Mouse (Mus musculus) limb, embryonic 14.5 days (tissue): ENCODE data around the gene Gm10837. TPM values are rescaled to one million over a fixed set of nuclear protein-coding genes. Genes with fewer than 3 reads are reported as not detected.

Source experiments
- ATAC-seq: fragments of 200-750 bp; cut with Nextera tagmentation; 2 replicates; pipeline ENCODE4 v1.8.0; 2017; ENCODE audit warnings: low read depth, moderate number of reproducible peaks, moderate TSS enrichment; ENCODE audit not compliant: low FRiP score
- DNase-seq: peaks from one replicate; pipeline ENCODE4 v3.0.0-alpha.2; 2015; ENCODE audit warnings: low spot score
- H3K27ac ChIP-seq: fragments of 300-500 bp; sonication (generic); replicated peaks from 2 replicates; pipeline ENCODE4 v1.5.1; 2014; ENCODE audit warnings: low read depth, mild to moderate bottlenecking, low read length, moderate library complexity, mixed read lengths
- H3K27me3 ChIP-seq: fragments of 300-500 bp; sonication (generic); 2 replicates; pipeline ENCODE4 v1.6.1; 2014; ENCODE audit warnings: low read length, mixed read lengths; ENCODE audit not compliant: control insufficient read depth, insufficient read depth
- H3K36me3 ChIP-seq: fragments of 300-500 bp; sonication (generic); 2 replicates; pipeline ENCODE4 v1.6.1; 2014; ENCODE audit warnings: mild to moderate bottlenecking, low read length, moderate library complexity, mixed read lengths; ENCODE audit not compliant: control insufficient read depth, insufficient read depth
- H3K4me1 ChIP-seq: fragments of 300-500 bp; sonication (generic); 2 replicates; pipeline ENCODE4 v1.6.1; 2014; ENCODE audit warnings: antibody characterized with exemption, low read length, mixed read lengths; ENCODE audit not compliant: control insufficient read depth, insufficient read depth
- H3K4me2 ChIP-seq: fragments of 300-500 bp; sonication (generic); replicated peaks from 2 replicates; pipeline ENCODE4 v1.6.1; 2014; ENCODE audit warnings: low read depth, mild to moderate bottlenecking, low read length, moderate library complexity; ENCODE audit not compliant: severe bottlenecking
- H3K4me3 ChIP-seq: fragments of 300-500 bp; sonication (generic); replicated peaks from 2 replicates; pipeline ENCODE4 v1.5.1; 2014; ENCODE audit warnings: low read length
- H3K9ac ChIP-seq: fragments of 300-500 bp; sonication (generic); 2 replicates; pipeline ENCODE4 v1.6.1; 2014; ENCODE audit warnings: mild to moderate bottlenecking, low read depth, low read length, moderate library complexity; ENCODE audit not compliant: severe bottlenecking
- H3K9me3 ChIP-seq: fragments of 300-500 bp; sonication (generic); 2 replicates; pipeline ENCODE4 v1.6.1; 2016; ENCODE audit warnings: low read length; ENCODE audit not compliant: control insufficient read depth
- POLR2A ChIP-seq: fragments of 200-500 bp; IDR thresholded peaks from 2 replicates; pipeline ENCODE4 v1.8.0; 2012; ENCODE audit warnings: inconsistent platforms, mild to moderate bottlenecking, moderate library complexity, borderline replicate concordance; ENCODE audit not compliant: insufficient read depth, insufficient read length; ENCODE audit errors: extremely low read depth
- WGBS: fragments of 180-500 bp; shearing (Covaris S2); extraction: QIAGEN DNeasy Blood & Tissue Kit; methylation state at CpG from one replicate; pipeline ENCODE4 v1.1.7; 2014; 5-methylcytosine and 5-hydroxymethylcytosine counted together
- polyA plus RNA-seq, 2 experiments: library from polyadenylated mRNA; depleted of rRNA in 1 of 2; stranded (reverse) in 1 of 2; unstranded in 1 of 2; fragments of >200 nt; fragmentation: Nextera tagmentation in 1 of 2; extraction: Ambion mirVana in 1 of 2; gene quantifications; 2 replicates each; pipeline versions ENCODE4 v1.2.1 to v1.2.3; 2012 to 2014

The Gm10837 gene
- polyA plus RNA-seq, 2 experiments = 0.12 TPM; not detected in 1

DNA sequence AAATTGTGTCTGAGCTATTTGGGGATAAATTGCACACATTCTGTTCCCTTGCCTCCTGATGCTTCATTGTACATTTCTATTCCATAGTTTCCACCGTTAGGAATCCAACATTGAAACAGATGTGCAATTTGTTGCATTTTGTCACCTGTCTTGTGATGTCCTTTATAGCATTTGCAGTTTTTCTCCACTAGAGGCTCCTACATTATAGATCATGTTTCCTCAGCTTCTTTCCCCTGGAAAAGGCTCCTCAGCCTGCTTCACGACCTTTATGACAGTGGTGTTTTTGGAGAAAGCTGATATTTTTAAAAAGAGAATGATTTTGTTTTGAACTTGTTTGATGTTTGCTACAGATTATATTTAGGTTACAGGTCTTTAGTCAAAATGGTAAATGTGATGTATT is 18.7 kb downstream of the Gm10837 start:
- no peak for ATAC-seq
- no peaks in the 10 kb centered on the region for H3K9me3 ChIP-seq
- no peak overlapping the region for H3K9ac ChIP-seq
- no peak overlapping the region for H3K27ac ChIP-seq
- H3K36me3 ChIP-seq = no peaks in the 10 kb centered on the region
- H3K4me2 ChIP-seq = no peak overlapping the region
- 8% methylated on average over 2 of the region's 2 CpGs for WGBS
- TF ChIP-seq POLR2A = no peak
- no peaks in the 10 kb centered on the region for H3K27me3 ChIP-seq
- DNase-seq = no peak
- no peaks in the 10 kb centered on the region for H3K4me1 ChIP-seq
- no peak overlapping the region for H3K4me3 ChIP-seq

DNA sequence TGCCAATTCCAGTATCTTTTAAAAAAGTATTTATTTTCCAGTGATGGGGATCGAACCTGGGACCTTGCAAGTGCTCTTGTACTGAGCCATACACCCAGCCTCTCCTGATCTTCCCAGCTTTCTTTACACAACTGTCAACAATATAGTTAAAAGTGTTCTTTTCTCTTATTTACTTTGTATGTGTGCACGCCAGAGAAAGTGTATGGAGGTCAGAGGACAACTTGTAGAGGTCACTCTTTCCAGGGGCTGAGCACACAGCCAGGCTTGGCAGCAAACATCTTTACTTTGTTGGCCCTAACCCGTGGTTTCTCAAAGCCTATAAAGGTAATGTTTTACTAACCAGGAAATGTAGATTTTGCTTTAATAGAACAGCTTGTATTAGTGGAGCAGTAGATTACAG is 21.1 kb downstream of the Gm10837 start:
- DNase-seq (no peak), ATAC-seq (no peak)
- no peak for TF ChIP-seq POLR2A
- no peaks in the 10 kb centered on the region for H3K9me3 ChIP-seq
- H3K27ac ChIP-seq = no peak overlapping the region
- 62% methylated on average over 3 of the region's 3 CpGs for WGBS
- H3K4me2 ChIP-seq = no peak overlapping the region
- no peak overlapping the region for H3K9ac ChIP-seq
- no peaks in the 10 kb centered on the region for H3K27me3 ChIP-seq
- no peak overlapping the region for H3K4me3 ChIP-seq
- H3K36me3 ChIP-seq = no peaks in the 10 kb centered on the region
- H3K4me1 ChIP-seq = no peaks in the 10 kb centered on the region

DNA sequence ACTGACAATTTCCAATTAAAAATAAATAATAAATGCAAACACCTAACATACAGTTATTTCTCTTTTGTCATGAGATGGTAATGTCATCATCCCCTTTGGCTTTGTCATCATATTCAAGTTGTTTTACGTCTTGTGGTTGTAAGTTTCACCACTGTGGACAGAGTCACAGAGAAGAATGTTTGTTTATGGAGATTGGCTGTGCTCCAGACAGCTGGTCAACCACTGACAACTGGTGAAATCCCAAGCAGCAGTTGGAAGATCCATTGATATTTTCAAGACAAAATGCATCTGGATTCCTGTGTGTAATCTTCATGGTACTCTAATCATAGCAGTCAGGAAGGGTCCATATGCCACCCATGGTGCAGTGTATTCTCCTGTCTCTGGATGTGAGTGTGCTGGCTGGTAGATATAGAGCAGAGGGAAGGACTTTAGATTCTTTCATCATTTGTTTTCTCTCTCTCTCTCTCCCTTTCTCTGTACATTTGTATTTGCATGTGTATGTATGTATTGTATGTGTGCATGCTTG is 23.2 kb downstream of the Gm10837 start:
- H3K27me3 ChIP-seq = no peaks in the 10 kb centered on the region
- no peaks in the 10 kb centered on the region for H3K4me1 ChIP-seq
- no peaks in the 10 kb centered on the region for H3K9me3 ChIP-seq
- DNase-seq = no peak
- H3K36me3 ChIP-seq = no peaks in the 10 kb centered on the region
- H3K4me3 ChIP-seq = no peak overlapping the region
- WGBS = 51% methylated on average over 1 of the region's 1 CpGs
- no peak overlapping the region for H3K4me2 ChIP-seq
- no peak for ATAC-seq
- H3K27ac ChIP-seq = no peak overlapping the region
- no peak overlapping the region for H3K9ac ChIP-seq
- TF ChIP-seq POLR2A = no peak

DNA sequence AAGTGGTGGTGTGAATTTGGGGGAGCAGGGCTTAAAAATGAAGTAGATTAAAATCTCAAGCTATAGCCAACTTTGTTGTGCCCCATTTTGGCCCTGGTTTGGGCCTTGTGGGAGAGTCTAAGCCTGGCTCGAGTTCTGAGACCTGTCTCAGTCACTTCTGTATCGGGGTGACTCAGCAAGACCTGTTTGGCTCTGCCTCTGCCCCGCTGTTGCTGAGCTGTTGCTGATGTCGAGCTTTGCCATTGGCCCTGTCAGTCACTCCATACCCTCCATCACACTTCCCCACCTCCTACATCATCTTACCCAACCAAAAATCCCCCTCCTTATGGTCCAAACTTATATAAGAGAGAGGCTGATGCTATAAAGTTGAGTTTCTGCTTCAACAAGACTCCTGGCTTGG is 38.1 kb downstream of the Gm10837 start:
- no peak overlapping the region for H3K9ac ChIP-seq
- ATAC-seq (no peak), DNase-seq (no peak)
- H3K4me3 ChIP-seq = no peak overlapping the region
- WGBS = 77% methylated on average over 4 of the region's 4 CpGs
- no peaks in the 10 kb centered on the region for H3K9me3 ChIP-seq
- TF ChIP-seq POLR2A = no peak
- no peak overlapping the region for H3K27ac ChIP-seq
- H3K36me3 ChIP-seq = no peaks in the 10 kb centered on the region
- H3K4me1 ChIP-seq = no peaks in the 10 kb centered on the region
- H3K27me3 ChIP-seq = no peaks in the 10 kb centered on the region
- no peak overlapping the region for H3K4me2 ChIP-seq

DNA sequence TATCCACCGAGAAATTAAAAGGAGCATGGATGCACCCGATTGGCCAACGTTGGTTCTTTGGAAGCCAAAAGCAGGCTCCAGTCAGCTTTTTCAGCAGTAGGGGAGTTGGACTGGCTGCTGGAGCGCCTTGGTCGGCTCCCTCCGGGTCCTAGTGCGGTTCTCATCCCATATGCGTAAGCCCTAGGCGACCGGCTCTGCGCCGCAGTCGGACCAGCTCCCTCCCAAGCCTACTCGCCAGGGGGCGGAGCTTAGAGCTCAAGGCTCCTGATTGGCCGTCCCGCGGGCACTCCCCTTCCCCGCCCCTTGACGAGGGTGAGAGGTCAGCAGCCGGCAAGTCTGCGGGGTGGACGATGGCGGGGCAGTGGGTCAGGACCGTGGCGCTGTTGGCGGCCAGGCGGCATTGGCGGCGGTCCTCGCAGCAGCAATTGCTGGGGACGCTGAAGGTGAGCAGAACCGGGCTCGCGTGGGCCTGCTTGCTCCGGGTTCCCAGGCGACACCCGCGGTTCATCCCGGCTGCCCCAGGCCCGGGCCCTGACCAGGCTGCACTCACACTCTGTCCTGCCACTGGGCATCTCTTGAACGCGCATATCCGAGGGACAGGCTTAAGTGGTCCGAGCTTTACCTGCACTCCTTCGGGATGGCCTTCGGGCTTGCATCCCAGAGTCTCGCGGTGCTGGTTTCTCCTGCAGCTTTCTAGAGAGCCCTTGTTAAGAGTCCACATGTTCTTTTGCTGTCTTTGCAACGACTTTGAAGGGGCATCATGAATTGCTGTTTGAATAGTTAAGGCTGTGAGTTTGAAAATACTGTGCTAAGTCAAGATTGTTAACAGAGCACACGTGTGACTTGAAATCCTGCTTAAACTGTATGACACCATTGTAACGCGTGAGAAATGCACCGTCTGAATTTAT is 43.9 kb downstream of the Gm10837 start, which contains the start of gene Pcca:
Gene Pcca, plus strand, starts transcription at position 308 of the 908 bp plus-strand sequence.
- Histone ChIP-seq H3K4me2 (peak within 1 kb of the TSS; percentile 76), H3K4me1 (0 out of 2 replicates have a peak, but pooled peaks cover 2% of the 10 kb centered on the region), H3K27me3 (no peaks in the 10 kb centered on the region), H3K36me3 (no peaks in the 10 kb centered on the region), H3K27ac (peak within 1 kb of the TSS; percentile 33; the same call in 1 of the 2 replicates), H3K4me3 (peak within 1 kb of the TSS; percentile 73), H3K9ac (peak within 1 kb of the TSS; percentile 69), H3K9me3 (no peaks in the 10 kb centered on the region)
- DNase-seq (peak; percentile 93), ATAC-seq (peak; percentile 100)
- WGBS = under 1% methylated on average over 54 of the region's 54 CpGs
- 0 out of 2 replicates have a peak, but pooled peaks have one; percentile 9 for TF ChIP-seq POLR2A
